Mouse (Mus musculus) hindbrain, postnatal 0 days (tissue): ENCODE measurements around the gene 1700019N19Rik. TPM values are rescaled to one million over a fixed set of nuclear protein-coding genes. Genes with fewer than 3 reads are reported as not detected.
A peak's percentile ranks its signal among the peaks of the same experiment; 100 is the strongest.

Experiments used
- ATAC-seq: fragments of 200-750 bp; cut with Nextera tagmentation; 2 replicates; pipeline ENCODE4 v1.8.0; 2017; ENCODE audit warnings: mild to moderate bottlenecking, moderate TSS enrichment, moderate library complexity
- DNase-seq: peaks from one replicate; pipeline ENCODE4 v3.0.0-alpha.2; 2015; ENCODE audit warnings: low spot score
- H3K27ac ChIP-seq: fragments of 300-500 bp; sonication (generic); 2 replicates; pipeline ENCODE4 v1.5.1; 2014; ENCODE audit warnings: mild to moderate bottlenecking
- H3K27me3 ChIP-seq: fragments of 300-500 bp; sonication (generic); 2 replicates; pipeline ENCODE4 v1.6.1; 2014; ENCODE audit warnings: low read length, mixed read lengths; ENCODE audit not compliant: insufficient read depth
- H3K36me3 ChIP-seq: fragments of 300-500 bp; sonication (generic); 2 replicates; pipeline ENCODE4 v1.6.1; 2014; ENCODE audit warnings: low read length, mixed read lengths; ENCODE audit not compliant: insufficient read depth
- H3K4me1 ChIP-seq: fragments of 300-500 bp; sonication (generic); 2 replicates; pipeline ENCODE4 v1.6.1; 2014; ENCODE audit warnings: antibody characterized with exemption, low read length, mixed read lengths; ENCODE audit not compliant: insufficient read depth
- H3K4me2 ChIP-seq: fragments of 300-500 bp; sonication (generic); 2 replicates; pipeline ENCODE4 v1.6.1; 2014; ENCODE audit warnings: low read depth, mild to moderate bottlenecking, low read length, moderate library complexity, mixed read lengths
- H3K4me3 ChIP-seq: fragments of 300-500 bp; sonication (generic); 2 replicates; pipeline ENCODE4 v1.5.1; 2014; ENCODE audit warnings: low read length
- H3K9ac ChIP-seq: fragments of 300-500 bp; sonication (generic); replicated peaks from 2 replicates; pipeline ENCODE4 v1.6.1; 2014; ENCODE audit warnings: mild to moderate bottlenecking, low read length, moderate library complexity, mixed read lengths
- H3K9me3 ChIP-seq: fragments of 300-500 bp; sonication (generic); 2 replicates; pipeline ENCODE4 v1.6.1; 2016; ENCODE audit warnings: low read length, mixed read lengths
- CTCF ChIP-seq: IDR thresholded peaks from 2 replicates; pipeline ENCODE4 v1.5.1; 2016; ENCODE audit warnings: antibody characterized with exemption, control low read depth, low read depth
- WGBS: fragments of 180-500 bp; shearing (Covaris S2); extraction: QIAGEN DNeasy Blood & Tissue Kit; methylation state at CpG from one replicate; pipeline ENCODE4 v1.1.7; 2014; 5-methylcytosine and 5-hydroxymethylcytosine counted together
- polyA plus RNA-seq: library from polyadenylated mRNA; unstranded; fragments of >200 nt; fragmentation: Nextera tagmentation; extraction: Ambion mirVana; gene quantifications from 2 replicates; pipeline ENCODE4 v1.2.1, GENCODE M21; 2015
- total RNA-seq: library from RNA; depleted of rRNA; stranded (reverse); fragments of >200 nt; gene quantifications from 2 replicates; pipeline ENCODE4 v1.2.3, GENCODE M21; 2014

Gene 1700019N19Rik
- total and polyA plus RNA-seq, 2 experiments from 2014 or later, result not detected

DNA sequence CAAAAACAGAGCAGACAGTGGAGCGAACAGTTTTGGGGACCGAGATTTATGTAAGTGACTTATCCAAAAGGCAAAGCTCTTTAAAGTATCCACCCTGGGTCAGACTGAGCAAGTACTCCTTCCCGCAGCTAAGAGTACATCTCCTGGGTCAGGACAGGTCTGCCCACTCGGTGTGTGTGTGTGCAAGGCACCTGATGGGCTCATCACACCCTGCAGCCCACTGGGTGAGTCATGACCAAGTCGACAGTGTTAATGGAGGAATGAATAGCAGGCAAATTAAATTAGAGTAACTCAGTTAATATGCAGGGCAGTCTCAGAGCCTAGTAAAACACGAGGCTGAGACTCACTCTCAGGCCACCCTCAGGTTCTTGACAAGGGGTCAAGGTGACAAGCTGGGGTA, 14.6 kb upstream of the 1700019N19Rik start:
- ATAC-seq (no peak), DNase-seq (no peak)
- H3K4me3 ChIP-seq, result no peak overlapping the region
- no peaks in the 10 kb centered on the region for H3K9me3 ChIP-seq
- no peak overlapping the region for H3K27ac ChIP-seq
- no peaks in the 10 kb centered on the region for H3K4me1 ChIP-seq
- no peak overlapping the region for H3K9ac ChIP-seq
- TF ChIP-seq CTCF, result no peak
- H3K36me3 ChIP-seq, result no peaks in the 10 kb centered on the region
- 80% methylated on average over 6 of the region's 6 CpGs for WGBS
- no peak overlapping the region for H3K4me2 ChIP-seq
- H3K27me3 ChIP-seq, result no peaks in the 10 kb centered on the region

DNA sequence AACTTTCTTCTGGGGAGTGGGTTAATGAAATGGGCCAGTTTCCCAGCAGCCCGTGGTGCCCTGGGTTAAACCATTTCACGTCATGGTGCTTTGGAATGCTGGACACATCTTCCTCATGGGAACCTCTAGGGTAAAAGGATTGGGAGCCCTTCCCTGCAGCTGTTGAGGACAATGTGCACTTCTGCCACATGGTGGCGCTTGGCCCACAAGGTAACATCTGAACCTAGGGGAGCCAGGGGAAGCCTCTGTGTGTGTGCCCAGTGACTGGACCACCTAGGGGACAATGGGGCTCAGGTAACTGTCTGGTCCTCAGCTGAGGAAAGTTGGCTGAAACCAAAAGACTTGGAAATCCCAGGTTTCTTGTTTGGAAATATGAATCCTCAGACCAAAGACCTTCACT, 12.1 kb upstream of the 1700019N19Rik start:
- ATAC-seq, result peak; percentile 63
- no peaks in the 10 kb centered on the region for H3K27me3 ChIP-seq
- 5% methylated on average over 3 of the region's 3 CpGs for WGBS

DNA sequence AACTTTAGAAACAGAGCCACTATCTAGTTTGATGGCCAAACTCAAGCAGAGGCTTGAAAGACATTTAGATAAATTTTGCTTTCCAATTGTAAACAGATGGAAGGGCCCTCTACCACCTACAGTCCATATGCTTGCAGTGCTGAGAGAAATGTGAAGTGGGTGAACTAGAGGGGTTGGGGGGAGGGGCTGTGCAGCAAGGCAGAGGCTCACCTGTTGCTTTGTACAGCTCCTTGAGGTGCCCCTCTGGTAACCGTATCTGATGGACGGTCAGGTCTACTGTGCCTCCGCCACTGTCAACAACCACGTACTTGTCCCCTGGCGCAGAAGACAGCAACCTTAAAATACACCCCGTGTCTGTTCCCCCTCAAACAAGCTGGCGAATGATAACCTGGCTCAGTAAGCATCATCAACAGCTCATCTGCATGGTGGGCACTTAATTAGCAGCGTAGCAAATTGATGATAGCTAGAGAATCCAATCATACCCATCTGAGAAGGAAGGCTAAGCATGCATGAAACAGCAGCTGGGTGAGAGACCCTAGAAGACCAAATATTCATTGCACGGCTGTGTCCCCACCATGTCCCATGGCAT, 11.0 kb upstream of the 1700019N19Rik start:
- ATAC-seq (no peak), DNase-seq (no peak)
- 77% methylated on average over 9 of the region's 9 CpGs for WGBS
- Histone ChIP-seq H3K4me1 (no peaks in the 10 kb centered on the region), H3K27ac (no peak overlapping the region), H3K27me3 (no peaks in the 10 kb centered on the region), H3K4me3 (no peak overlapping the region), H3K36me3 (peaks cover 15% of the 10 kb centered on the region; the same call in 1 of the 2 replicates), H3K4me2 (no peak overlapping the region), H3K9me3 (no peaks in the 10 kb centered on the region), H3K9ac (no peak overlapping the region)
- TF ChIP-seq CTCF, result no peak

More for the DNA sequence above, 12.1 kb upstream of the 1700019N19Rik start:
- Histone ChIP-seq H3K4me1 (no peaks in the 10 kb centered on the region), H3K4me2 (no peak overlapping the region), H3K9ac (no peak overlapping the region), H3K4me3 (no peak overlapping the region), H3K36me3 (peaks cover 10% of the 10 kb centered on the region; the same call in 1 of the 2 replicates), H3K9me3 (no peaks in the 10 kb centered on the region), H3K27ac (no peak overlapping the region)
- TF ChIP-seq CTCF, result peak; percentile 94
- DNase-seq, result peak; percentile 89

DNA sequence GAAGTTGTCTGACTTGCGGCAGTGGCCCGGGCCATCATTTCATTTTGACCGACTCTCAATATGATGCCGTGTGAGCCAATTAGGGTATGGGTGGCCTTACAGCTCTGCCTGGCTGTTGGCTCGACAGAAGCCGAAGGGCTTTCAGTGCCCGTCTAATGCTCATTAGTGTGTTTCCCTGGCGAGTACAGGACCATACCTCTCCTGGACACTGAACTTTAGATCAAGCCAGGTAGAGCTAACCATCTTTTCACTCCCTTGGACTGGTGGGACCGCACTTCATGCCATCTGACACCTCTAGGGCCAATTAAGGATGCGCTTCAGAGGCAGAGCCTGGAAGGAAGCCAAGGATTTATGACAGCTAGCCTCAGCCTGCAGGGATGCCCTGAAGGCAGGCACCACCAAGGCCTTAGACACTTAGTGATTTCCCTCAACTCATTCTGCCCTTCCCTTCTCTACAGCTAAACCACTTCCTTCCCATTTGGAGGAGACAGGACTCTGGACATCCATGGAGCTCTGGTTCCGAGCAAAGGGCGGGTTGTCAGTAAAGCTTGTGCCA, 931 bp upstream of the 1700019N19Rik start:
- H3K4me1 ChIP-seq, result no peaks in the 10 kb centered on the region
- no peak for TF ChIP-seq CTCF
- DNase-seq (peak; percentile 64), ATAC-seq (peak; percentile 40)
- peaks cover 13% of the 10 kb centered on the region; the same call in 1 of the 2 replicates for H3K36me3 ChIP-seq
- no peak overlapping the region for H3K4me3 ChIP-seq
- 54% methylated on average over 12 of the region's 12 CpGs for WGBS
- no peak overlapping the region for H3K4me2 ChIP-seq
- H3K9me3 ChIP-seq, result no peaks in the 10 kb centered on the region
- no peak overlapping the region for H3K9ac ChIP-seq
- no peak overlapping the region for H3K27ac ChIP-seq
- H3K27me3 ChIP-seq, result no peaks in the 10 kb centered on the region

DNA sequence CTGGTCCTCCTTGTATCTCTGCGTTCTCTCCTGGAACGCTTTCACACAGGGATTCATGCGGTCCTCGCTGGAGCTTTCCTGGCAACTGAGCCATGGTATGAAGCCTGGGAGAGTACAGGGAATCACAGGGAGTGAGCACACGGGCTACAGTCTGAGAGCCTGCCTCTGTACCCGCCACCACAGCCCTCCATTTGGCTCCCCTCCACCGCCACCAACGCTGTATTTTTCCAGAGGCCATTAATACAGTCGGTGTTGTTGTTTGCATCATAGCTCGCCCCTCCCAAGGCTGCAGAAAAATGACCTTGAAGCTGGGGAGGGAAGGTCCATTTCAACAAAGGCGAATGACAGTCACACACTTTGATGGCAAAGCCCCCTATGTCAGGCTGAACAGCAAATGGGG, 5.1 kb downstream of the 1700019N19Rik start:
- no peak overlapping the region for H3K27ac ChIP-seq
- H3K4me1 ChIP-seq, result peaks cover 8% of the 10 kb centered on the region
- no peaks in the 10 kb centered on the region for H3K27me3 ChIP-seq
- ATAC-seq (no peak), DNase-seq (peak; percentile 24)
- H3K4me3 ChIP-seq, result no peak overlapping the region
- WGBS, result 45% methylated on average over 11 of the region's 11 CpGs
- TF ChIP-seq CTCF, result no peak
- H3K9ac ChIP-seq, result no peak overlapping the region
- H3K36me3 ChIP-seq, result no peaks in the 10 kb centered on the region
- no peak overlapping the region for H3K4me2 ChIP-seq
- no peaks in the 10 kb centered on the region for H3K9me3 ChIP-seq

DNA sequence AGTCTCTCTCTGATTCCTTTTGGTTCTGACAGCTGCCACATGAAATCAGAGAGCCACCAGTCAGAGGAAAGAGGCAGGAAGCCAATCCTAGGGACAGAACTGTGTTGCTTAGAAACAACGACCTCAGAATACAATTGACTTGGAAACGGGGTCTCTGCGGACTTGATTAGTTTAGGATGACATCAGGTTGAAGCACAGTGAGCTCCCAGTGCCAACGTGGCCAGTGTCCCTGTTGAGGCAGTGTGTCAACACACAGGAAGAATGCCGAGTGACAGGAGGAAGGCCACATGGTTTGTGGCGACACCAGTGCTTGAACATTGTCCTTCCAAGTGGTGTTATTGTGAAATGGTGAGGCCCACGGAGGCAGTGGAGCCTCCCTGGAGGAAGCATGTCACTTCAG, 10.3 kb downstream of the 1700019N19Rik start:
- peak overlapping the region; percentile 29; the same call in 1 of the 2 replicates for H3K27ac ChIP-seq
- no peaks in the 10 kb centered on the region for H3K36me3 ChIP-seq
- peak; percentile 89 for ATAC-seq
- no peaks in the 10 kb centered on the region for H3K9me3 ChIP-seq
- H3K4me2 ChIP-seq, result no peak overlapping the region
- H3K4me3 ChIP-seq, result no peak overlapping the region
- peak; percentile 80 for DNase-seq
- H3K27me3 ChIP-seq, result no peaks in the 10 kb centered on the region
- TF ChIP-seq CTCF, result no peak
- H3K4me1 ChIP-seq, result peaks cover 20% of the 10 kb centered on the region
- H3K9ac ChIP-seq, result no peak overlapping the region
- 16% methylated on average over 7 of the region's 7 CpGs for WGBS

DNA sequence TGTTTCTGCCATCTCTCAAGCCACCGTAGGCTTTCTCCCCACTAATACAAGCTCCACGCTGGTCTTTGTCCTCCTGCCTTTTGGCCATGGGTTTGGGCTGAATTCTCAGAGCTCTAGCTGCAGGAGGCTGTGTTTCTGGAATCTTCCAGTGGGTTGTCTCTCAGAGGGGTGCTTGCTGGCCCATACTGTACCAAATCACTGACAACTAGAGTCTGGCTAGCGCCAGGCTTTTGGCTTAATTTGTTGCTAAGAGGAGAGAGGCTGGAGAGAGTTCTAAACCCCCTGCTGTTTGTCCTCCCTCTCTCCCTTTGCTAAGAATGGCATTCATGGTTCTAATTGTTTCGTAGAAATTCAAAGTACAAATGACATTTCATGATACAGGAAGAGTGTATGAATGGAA, 12.7 kb downstream of the 1700019N19Rik start:
- ATAC-seq, result peak; percentile 36; the same call in 1 of the 2 replicates
- 26% methylated on average over 4 of the region's 4 CpGs for WGBS
- peak; percentile 53 for DNase-seq
- H3K27me3 ChIP-seq, result no peaks in the 10 kb centered on the region
- no peak overlapping the region for H3K9ac ChIP-seq
- no peak overlapping the region for H3K27ac ChIP-seq
- no peaks in the 10 kb centered on the region for H3K36me3 ChIP-seq
- H3K4me2 ChIP-seq, result no peak overlapping the region
- TF ChIP-seq CTCF, result no peak
- peaks cover 17% of the 10 kb centered on the region for H3K4me1 ChIP-seq
- no peak overlapping the region for H3K4me3 ChIP-seq
- H3K9me3 ChIP-seq, result no peaks in the 10 kb centered on the region
